ENCODE assay signal across 8 mouse cellular contexts in genomic region chr9:7897502-7897901, GRCm38 (mm10). TPM values are rescaled to one million over a fixed set of nuclear protein-coding genes. Genes with fewer than 3 reads are reported as not detected.
DNase-seq lines count a peak whose midpoint lies in the region; ATAC-seq lines count a peak whose summit lies in the region.

No protein-coding gene starts in this region.

- no peak overlapping the region for H3K27ac ChIP-seq in hindbrain, embryonic 16.5 days (ENCODE audit: low read depth, low read length)

- no peaks in the 10 kb centered on the region for H3K4me1 ChIP-seq in hindbrain, embryonic 16.5 days (ENCODE audit: control insufficient read depth, insufficient read depth, low read depth, low read length)

- no peaks in the 10 kb centered on the region for H3K27me3 ChIP-seq in hindbrain, embryonic 16.5 days (replicated peaks; ENCODE audit: control insufficient read depth, insufficient read depth, low read length)

- no peaks in the 10 kb centered on the region for H3K9me3 ChIP-seq in hindbrain, embryonic 16.5 days (ENCODE audit: control insufficient read depth, low read length)

- no peaks in the 10 kb centered on the region for H3K36me3 ChIP-seq in hindbrain, embryonic 16.5 days (ENCODE audit: control insufficient read depth, insufficient read depth, low read length)

- H3K4me2 ChIP-seq in hindbrain, embryonic 16.5 days (ENCODE audit: low read length) = no peak overlapping the region

- H3K4me3 ChIP-seq in hindbrain, embryonic 16.5 days (ENCODE audit: low read length) = no peak overlapping the region

- WGBS in hindbrain, embryonic 16.5 days = 1% methylated on average over 3 of the region's 3 CpGs

- peak; percentile 95 for ATAC-seq in frontal cortex, adult (ENCODE audit: low TSS enrichment)
- ATAC-seq in hindbrain, embryonic 16.5 days = peak; percentile 65

- DNase-seq in Muller cell, postnatal 12 days (ENCODE audit: inconsistent ontology term) = peak; percentile 43
- DNase-seq in cerebellum, adult 18-20 months = peak; percentile 67 to 73
- peak; percentile 27 to 74 for DNase-seq in layer of hippocampus, postnatal 25 days (ENCODE audit: extremely low spot score in 1 of 2, low spot score in 1 of 2)
- peak; percentile 84 for DNase-seq in lung, postnatal 14 days
- peak; percentile 84 for DNase-seq in retina, embryonic 14.5 days (ENCODE audit: low spot score)
- peak; percentile 74 for DNase-seq in thymus, postnatal 25 days

- no peak overlapping the region for H3K9ac ChIP-seq in hindbrain, embryonic 16.5 days (ENCODE audit: low read depth, low read length)

RNA-seq across cellular contexts. Expression of gene Birc3, which starts 24.5 kb away (rescaled TPM):
- 1.8 and 2.9 TPM in 2 replicates for polyA plus RNA-seq in hindbrain, embryonic 16.5 days (2015; fragmentation: Nextera tagmentation; extraction: Ambion mirVana)
- 1 to 10 TPM; 1.3 to 1.6 TPM for total RNA-seq in layer of hippocampus, postnatal 25 days (2021)
